28 mouse cellular contexts compared by ENCODE assay signal in the genomic region with DNA sequence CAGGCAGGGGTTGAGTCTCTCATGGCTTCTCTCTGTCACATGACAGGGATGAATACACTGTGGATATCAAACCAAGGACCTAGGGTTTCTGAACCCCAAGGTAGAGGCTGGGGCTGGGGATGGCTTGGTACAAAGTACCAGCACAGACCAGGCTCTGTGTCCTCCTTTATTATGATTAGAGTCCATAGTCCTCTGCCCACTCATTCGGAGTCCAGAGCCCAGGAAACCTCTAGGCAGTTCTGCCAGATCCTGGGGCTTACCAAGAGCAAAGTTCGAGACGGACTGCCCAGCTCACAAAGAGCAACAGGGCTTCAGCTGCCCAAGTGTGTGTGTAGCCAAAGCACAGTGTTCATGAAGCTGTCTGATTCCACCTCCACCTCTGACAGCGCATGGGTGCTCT. TPM values are rescaled to one million over a fixed set of nuclear protein-coding genes. Genes with fewer than 3 reads are reported as not detected.
DNase-seq lines count a peak whose midpoint lies in the region; ATAC-seq and TF ChIP-seq lines count a peak whose summit lies in the region.
"Had no signal": no experiment of that assay in that cellular context is flagged by ENCODE, and none has a peak within 500 bp of the region (broad histone marks: within the 10 kb centered on the region; RNA-seq: fewer than 3 reads in every experiment).

No protein-coding gene starts in this region.

- H3K9ac ChIP-seq in heart, embryonic 13.5 days: peak overlapping the region; percentile 7; the same call in 1 of the 2 replicates
- H3K9ac ChIP-seq in liver, embryonic 11.5 days (ENCODE audit: low read depth, low read length): 0 out of 2 replicates have a peak overlapping the region, but pooled peaks have one; percentile 38
- H3K9ac ChIP-seq in liver, postnatal 0 days (replicated peaks): peak overlapping the region; percentile 24
- H3K9ac ChIP-seq: embryonic facial prominence, embryonic 15.5 days; forebrain, postnatal 0 days; hindbrain, embryonic 14.5 days; midbrain, embryonic 15.5 days; neural tube, embryonic 12.5 days had no signal

- H3K36me3 ChIP-seq in heart, embryonic 13.5 days: peaks cover 64% of the 10 kb centered on the region
- H3K36me3 ChIP-seq in liver, embryonic 11.5 days (ENCODE audit: control insufficient read depth, insufficient read depth, low read length): peaks cover 50% of the 10 kb centered on the region
- H3K36me3 ChIP-seq in liver, postnatal 0 days (replicated peaks; ENCODE audit: insufficient read depth, low read length): peaks cover 69% of the 10 kb centered on the region

- 96% methylated on average over 4 of the region's 4 CpGs for WGBS in heart, embryonic 13.5 days
- 92% methylated on average over 4 of the region's 4 CpGs for WGBS in liver, embryonic 11.5 days
- 78% methylated on average over 4 of the region's 4 CpGs for WGBS in liver, postnatal 0 days (ENCODE audit: insufficient replicate concordance)

- H3K4me2 ChIP-seq in heart, embryonic 13.5 days: no peak overlapping the region
- H3K4me2 ChIP-seq in liver, embryonic 11.5 days: peak overlapping the region; percentile 56; the same call in 1 of the 2 replicates
- H3K4me2 ChIP-seq in liver, postnatal 0 days (ENCODE audit: low read depth, low read length): no peak overlapping the region
- H3K4me2 ChIP-seq: embryonic facial prominence, embryonic 15.5 days; hindbrain, embryonic 14.5 days; midbrain, embryonic 15.5 days; neural tube, embryonic 12.5 days had no signal

- no peak for TF ChIP-seq CTCF in liver, postnatal 0 days (IDR thresholded peaks at IDR 0.05; ENCODE audit: low read depth)

- peaks cover 45% of the 10 kb centered on the region for H3K27me3 ChIP-seq in heart, embryonic 13.5 days (replicated peaks)
- H3K27me3 ChIP-seq in liver, embryonic 11.5 days (replicated peaks; ENCODE audit: control insufficient read depth, insufficient read depth, low read length): peaks cover 5% of the 10 kb centered on the region
- H3K27me3 ChIP-seq in liver, postnatal 0 days (ENCODE audit: insufficient read depth, low read length): no peaks in the 10 kb centered on the region

- no peak overlapping the region for H3K4me3 ChIP-seq in heart, embryonic 13.5 days
- no peak overlapping the region for H3K4me3 ChIP-seq in liver, embryonic 11.5 days (ENCODE audit: low read depth, low read length)
- no peak overlapping the region for H3K4me3 ChIP-seq in liver, postnatal 0 days (ENCODE audit: low read depth, low read length)
- H3K4me3 ChIP-seq: embryonic facial prominence, embryonic 15.5 days; forebrain, embryonic 10.5 days; midbrain, embryonic 15.5 days; neural tube, embryonic 12.5 days had no signal

- peaks cover 32% of the 10 kb centered on the region for H3K4me1 ChIP-seq in heart, embryonic 13.5 days
- H3K4me1 ChIP-seq in liver, embryonic 11.5 days (replicated peaks; ENCODE audit: control insufficient read depth, insufficient read depth, low read length): peaks cover 50% of the 10 kb centered on the region
- peaks cover 44% of the 10 kb centered on the region for H3K4me1 ChIP-seq in liver, postnatal 0 days (ENCODE audit: insufficient read depth)

- DNase-seq in heart, adult 8-10 months (ENCODE audit: low spot score): no peak
- DNase-seq in kidney, postnatal 14 days: peak; percentile 55
- no peak for DNase-seq in kidney, adult 18-20 months
- no peak for DNase-seq in liver, embryonic 11.5 days (ENCODE audit: low spot score)
- DNase-seq in liver, postnatal 0 days: no peak
- DNase-seq in thymus, adult 18-20 months: no peak
- no peak for DNase-seq in testis, postnatal 14 days (ENCODE audit: low spot score)
- DNase-seq: adrenal gland, postnatal 25 days; cerebellum, adult 9-10 months; forebrain, postnatal 0 days; gastrocnemius, postnatal 25 days; heart, adult 18-20 months; heart, postnatal 4 days; layer of hippocampus, postnatal 36 days; right cerebral cortex, postnatal 25 days; thymus, postnatal 25 days had no signal

- TF ChIP-seq EP300 in liver, postnatal 0 days (IDR thresholded peaks at IDR 0.05; ENCODE audit: low read depth): no peak

- ATAC-seq in heart, embryonic 13.5 days (ENCODE audit: extremely low read depth, insufficient number of reproducible peaks, low FRiP score, low TSS enrichment): no peak
- no peak for ATAC-seq in liver, embryonic 11.5 days (replicated peaks; ENCODE audit: low FRiP score)
- ATAC-seq in liver, postnatal 0 days: no peak
- ATAC-seq: CD4-positive, CD25-positive, alpha-beta regulatory T cell, adult 4 months; forebrain, postnatal 0 days; inflammation-experienced regulatory T-cells, adult 6 months; midbrain, embryonic 15.5 days had no signal

- no peak overlapping the region for H3K27ac ChIP-seq in heart, embryonic 13.5 days (replicated peaks)
- peak overlapping the region; percentile 83 for H3K27ac ChIP-seq in liver, embryonic 11.5 days (ENCODE audit: low read depth, low read length)
- peak overlapping the region; percentile 63 for H3K27ac ChIP-seq in liver, postnatal 0 days (ENCODE audit: low read depth)
- H3K27ac ChIP-seq: embryonic facial prominence, embryonic 15.5 days; forebrain, embryonic 10.5 days; hindbrain, embryonic 14.5 days; macrophage; midbrain, embryonic 15.5 days; neural tube, embryonic 12.5 days had no signal

- H3K9me3 ChIP-seq in heart, embryonic 13.5 days: no peaks in the 10 kb centered on the region
- H3K9me3 ChIP-seq in liver, embryonic 11.5 days (ENCODE audit: control insufficient read depth, low read length): no peaks in the 10 kb centered on the region
- no peaks in the 10 kb centered on the region for H3K9me3 ChIP-seq in liver, postnatal 0 days (ENCODE audit: low read length)
- H3K9me3 ChIP-seq: embryonic facial prominence, embryonic 15.5 days; forebrain, embryonic 10.5 days; midbrain, embryonic 15.5 days; neural tube, embryonic 12.5 days had no signal

RNA-seq across cellular contexts. Expression of a gene that starts 2.1 kb away (rescaled TPM):
- 29.4 and 30.9 TPM in 2 replicates for polyA plus RNA-seq in heart, embryonic 13.5 days (2015; fragmentation: Nextera tagmentation; extraction: Ambion mirVana)
- 100 to 1,000 TPM; 103 to 132 (median 110) TPM for total RNA-seq in heart, adult 8-10 months (2022)
- polyA plus RNA-seq in liver, embryonic 11.5 days (2014; fragmentation: Nextera tagmentation; extraction: Ambion mirVana): 59.1 and 59.2 TPM in 2 replicates
- 45.2 and 50.1 TPM in 2 replicates for polyA plus RNA-seq in liver, postnatal 0 days (2015; fragmentation: Nextera tagmentation; extraction: Ambion mirVana)

RNA-seq across cellular contexts. Expression of a gene that starts 5.0 kb away (rescaled TPM):
- polyA plus RNA-seq in heart, embryonic 13.5 days (2015; fragmentation: Nextera tagmentation; extraction: Ambion mirVana): 0.20 and 0.59 TPM in 2 replicates
- total RNA-seq in heart, adult 8-10 months (2022): under 1 TPM in 1 of 4 experiments, not detected in 3; 0.14 TPM
- polyA plus RNA-seq in liver, embryonic 11.5 days (2014; fragmentation: Nextera tagmentation; extraction: Ambion mirVana): 9.7 and 12.5 TPM in 2 replicates
- polyA plus RNA-seq in liver, postnatal 0 days (2015; fragmentation: Nextera tagmentation; extraction: Ambion mirVana): 81.4 and 93.0 TPM in 2 replicates
- total RNA-seq: common myeloid progenitor, adult 5-6 weeks; gastrocnemius, postnatal 25 days; heart, postnatal 4 days; layer of hippocampus, adult 8-10 months; layer of hippocampus, postnatal 36 days; left cerebral cortex, postnatal 36 days had no signal
- polyA plus RNA-seq: forebrain, postnatal 0 days; hindbrain, embryonic 14.5 days; midbrain, embryonic 15.5 days had no signal

RNA-seq across cellular contexts. Expression of a gene that starts 9.1 kb away (rescaled TPM):
- 51.3 and 62.5 TPM in 2 replicates for polyA plus RNA-seq in heart, embryonic 13.5 days (2015; fragmentation: Nextera tagmentation; extraction: Ambion mirVana)
- 10 to 100 TPM; 38.5 to 49.0 (median 44.9) TPM for total RNA-seq in heart, adult 8-10 months (2022)
- 159 and 167 TPM in 2 replicates for polyA plus RNA-seq in liver, embryonic 11.5 days (2014; fragmentation: Nextera tagmentation; extraction: Ambion mirVana)
- 67.7 and 75.2 TPM in 2 replicates for polyA plus RNA-seq in liver, postnatal 0 days (2015; fragmentation: Nextera tagmentation; extraction: Ambion mirVana)

RNA-seq across cellular contexts. Expression of a gene that starts 32.3 kb away (rescaled TPM):
- polyA plus RNA-seq in heart, embryonic 13.5 days (2015; fragmentation: Nextera tagmentation; extraction: Ambion mirVana): 1.9 and 2.3 TPM in 2 replicates
- total RNA-seq in heart, adult 8-10 months (2022): 1 to 10 TPM; 1.3 to 3.1 (median 1.6) TPM
- polyA plus RNA-seq in liver, embryonic 11.5 days (2014; fragmentation: Nextera tagmentation; extraction: Ambion mirVana): 2.3 TPM in 2 replicates
- polyA plus RNA-seq in liver, postnatal 0 days (2015; fragmentation: Nextera tagmentation; extraction: Ambion mirVana): 0.59 and 0.86 TPM in 2 replicates

RNA-seq across cellular contexts. Expression of a gene that starts 36.2 kb away (rescaled TPM):
- polyA plus RNA-seq in heart, embryonic 13.5 days (2015; fragmentation: Nextera tagmentation; extraction: Ambion mirVana): 21.4 and 23.3 TPM in 2 replicates
- total RNA-seq in heart, adult 8-10 months (2022): 1 to 10 TPM; 7.3 to 9.6 (median 9.0) TPM
- polyA plus RNA-seq in liver, embryonic 11.5 days (2014; fragmentation: Nextera tagmentation; extraction: Ambion mirVana): 26.5 and 30.0 TPM in 2 replicates
- polyA plus RNA-seq in liver, postnatal 0 days (2015; fragmentation: Nextera tagmentation; extraction: Ambion mirVana): 12.2 and 12.6 TPM in 2 replicates
